Mouse (Mus musculus) brain, embryonic 14.5 days (tissue): Measurements from ENCODE around the gene Habp2.

Source experiments
- CTCF ChIP-seq: fragments of 200-500 bp; IDR thresholded peaks from 2 replicates; pipeline ENCODE4 v1.5.1; 2012; ENCODE audit warnings: inconsistent platforms, mild to moderate bottlenecking, moderate library complexity, borderline replicate concordance; ENCODE audit not compliant: insufficient read depth, insufficient read length; ENCODE audit errors: extremely low read depth
- POLR2A ChIP-seq: fragments of 200-500 bp; IDR thresholded peaks from 2 replicates; pipeline ENCODE4 v1.6.1; 2012; ENCODE audit warnings: mild to moderate bottlenecking, inconsistent platforms, borderline replicate concordance; ENCODE audit not compliant: poor library complexity, insufficient read depth, insufficient read length, severe bottlenecking; ENCODE audit errors: extremely low read depth

DNA sequence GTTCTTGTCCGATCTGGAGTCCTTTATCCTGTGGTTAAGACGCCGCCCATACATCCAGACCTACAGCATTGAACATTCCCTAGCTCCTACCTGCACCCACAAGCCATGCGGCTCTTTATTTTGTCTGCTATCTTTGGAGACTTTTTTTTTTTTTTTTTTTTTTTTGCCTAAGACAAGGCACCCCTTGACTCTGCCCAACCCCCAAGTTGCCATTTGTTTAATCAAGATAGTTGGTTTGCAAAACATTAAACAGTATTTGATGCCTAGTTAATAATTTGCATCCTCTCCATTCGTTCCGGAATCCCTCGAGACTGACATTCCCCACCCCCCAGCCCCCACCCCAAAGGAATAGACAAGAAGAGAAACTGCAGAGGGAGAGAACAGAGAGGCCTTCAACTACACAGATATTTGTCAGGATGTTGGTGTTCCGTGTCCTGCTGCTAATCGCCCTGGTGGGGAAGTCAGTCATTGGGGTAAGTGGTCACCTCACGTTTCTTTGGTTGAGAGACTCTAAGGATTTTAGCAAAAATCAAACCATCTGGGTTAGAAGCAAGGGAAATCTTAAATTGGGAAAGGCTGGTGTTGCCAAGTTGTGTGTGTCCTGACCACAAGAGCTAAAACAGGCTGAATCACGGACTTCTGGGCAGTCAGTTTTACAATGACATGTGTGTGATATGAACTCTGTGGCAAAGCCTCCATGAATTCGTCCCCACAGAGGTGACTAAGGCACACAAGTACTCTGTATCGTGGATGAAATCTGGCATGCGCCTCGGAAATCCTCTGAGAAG, 837 bp downstream of the Habp2 start:
- no peak for TF ChIP-seq CTCF
- no peak for TF ChIP-seq POLR2A
